Mouse (Mus musculus) bone marrow macrophage, adult 2 months (primary cell): ENCODE results near the gene Btbd16.

Experiments used
- CTCF ChIP-seq: IDR thresholded peaks from 2 replicates; pipeline ENCODE4 v1.5.1; 2012; ENCODE audit warnings: low read depth, mild to moderate bottlenecking, low read length, moderate library complexity
- POLR2A ChIP-seq: IDR thresholded peaks from 2 replicates; pipeline ENCODE4 v1.6.1; 2012; ENCODE audit warnings: mild to moderate bottlenecking, low read depth, low read length, borderline replicate concordance

DNA sequence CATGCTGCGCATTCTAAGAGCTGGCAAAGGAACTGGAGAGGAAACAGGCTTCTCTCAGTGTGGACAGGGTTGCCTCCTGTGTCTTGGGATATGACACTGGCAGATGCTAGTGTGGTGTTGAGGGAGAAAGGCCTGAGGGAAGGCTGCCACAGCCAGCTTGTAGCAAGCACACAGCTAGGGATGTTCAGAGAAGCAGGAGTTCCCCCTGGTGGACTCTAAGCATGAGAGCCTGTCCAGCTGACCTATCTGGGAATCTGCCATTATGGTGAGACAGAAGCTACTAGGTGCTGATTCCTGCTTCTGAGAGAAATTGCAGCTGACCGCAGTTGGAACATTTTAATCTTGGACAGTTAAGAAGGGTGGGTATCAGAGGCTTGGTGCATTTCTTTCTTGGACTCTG lies 19.1 kb upstream of the Btbd16 start:
- TF ChIP-seq CTCF (no peak), POLR2A (no peak)
